Mouse (Mus musculus) left cerebral cortex, adult 9 months (tissue): Measurements from ENCODE around the gene Prpf40b.
A peak's percentile ranks its signal among the peaks of the same experiment; 100 is the strongest.

Source experiments
- DNase-seq, 2 experiments: peaks; one replicate each; pipeline ENCODE4 v3.0.0; 2022; ENCODE audit warnings: low spot score in 2 of 2

Gene Prpf40b

DNA sequence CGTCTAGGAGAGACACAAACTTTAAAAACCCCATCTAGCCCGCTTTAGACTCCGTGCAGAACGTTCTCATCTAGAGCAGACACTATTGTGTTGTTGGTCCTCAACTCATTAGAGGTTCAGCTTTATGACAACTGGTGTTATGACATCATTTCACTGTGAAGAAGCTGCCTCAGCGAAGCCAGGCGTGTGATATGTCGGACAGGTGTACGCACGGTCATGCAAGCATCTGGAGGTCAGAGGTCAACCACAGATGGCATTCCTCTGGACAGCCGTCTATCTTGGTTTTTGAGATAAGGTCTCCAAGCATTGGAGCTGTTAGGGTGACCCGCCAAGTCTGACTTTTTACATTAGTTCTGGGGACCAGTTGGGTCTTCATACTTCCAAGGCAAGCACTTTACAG is 4.3 kb upstream of the Prpf40b start:
- DNase-seq, result no peak

DNA sequence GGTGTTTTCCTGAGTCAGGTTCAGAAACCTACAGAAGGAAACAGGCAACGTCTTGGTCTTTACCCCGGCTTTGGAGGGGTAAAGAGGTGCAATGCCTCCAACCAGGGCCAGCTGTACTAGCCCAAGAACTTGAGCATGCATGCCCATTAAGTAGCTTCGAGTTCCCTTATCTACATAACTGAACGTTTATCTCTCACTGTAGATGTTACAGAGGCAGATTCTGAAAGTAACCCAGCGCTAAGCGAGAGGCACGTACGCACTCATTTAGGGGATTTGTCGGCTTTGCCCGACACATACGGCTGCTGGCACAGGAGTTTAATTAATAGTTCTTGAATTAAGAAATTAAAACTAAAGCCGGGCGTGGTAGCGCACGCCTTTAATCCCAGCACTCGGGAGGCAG is 600 bp upstream of the Prpf40b start:
- no peak for DNase-seq

DNA sequence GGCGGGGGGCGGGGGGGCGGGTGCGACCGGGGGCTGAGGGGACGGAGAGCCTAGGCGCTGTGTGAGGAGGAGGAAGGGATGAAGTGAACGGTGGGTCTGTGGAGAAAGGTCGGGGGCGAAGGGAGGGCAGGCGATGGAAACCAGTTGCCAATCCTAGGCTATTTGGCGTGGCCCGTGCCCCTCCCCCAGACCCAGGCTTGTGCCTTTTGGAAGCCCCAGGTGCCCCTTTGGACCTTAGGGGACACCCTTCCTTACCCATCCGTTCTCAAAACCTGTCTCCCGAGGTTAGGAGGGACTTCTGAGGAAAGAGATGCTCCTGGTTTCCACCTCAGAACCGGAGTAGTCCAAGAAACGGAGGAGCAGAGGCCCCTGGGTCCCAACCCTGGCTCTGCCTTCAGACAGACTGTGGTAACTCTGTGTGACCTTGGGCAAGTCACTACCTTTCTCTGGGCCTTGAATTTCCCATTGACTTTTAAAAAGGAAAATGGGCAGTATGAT is 646 bp downstream of the Prpf40b start, which contains the start of gene Fam186b:
TSS of gene Fam186b (minus strand) at position 405 of the 498 bp plus-strand sequence.
- DNase-seq, result peak in 1 of 2 experiments; percentile 22

DNA sequence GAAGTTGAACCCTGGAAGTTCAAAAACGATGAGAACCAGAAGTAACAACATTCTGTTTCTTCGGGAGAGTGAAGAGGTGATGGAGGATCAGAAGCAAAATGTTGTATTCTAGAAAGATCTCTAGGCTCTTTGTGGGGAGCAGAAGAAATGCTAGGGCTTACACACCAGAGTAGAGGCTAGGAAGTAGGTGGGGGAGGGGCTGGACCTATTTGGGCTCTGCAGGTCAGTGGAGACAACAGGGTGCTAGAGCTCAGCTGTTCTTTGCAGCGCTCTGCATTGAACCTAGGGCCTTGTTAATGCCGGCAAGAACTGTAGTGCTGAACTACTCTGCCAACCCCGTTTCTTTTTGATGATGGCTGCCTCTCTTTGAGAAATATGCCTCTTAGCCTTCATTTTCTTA is 1.3 kb downstream of the Prpf40b start:
- DNase-seq, result no peak

DNA sequence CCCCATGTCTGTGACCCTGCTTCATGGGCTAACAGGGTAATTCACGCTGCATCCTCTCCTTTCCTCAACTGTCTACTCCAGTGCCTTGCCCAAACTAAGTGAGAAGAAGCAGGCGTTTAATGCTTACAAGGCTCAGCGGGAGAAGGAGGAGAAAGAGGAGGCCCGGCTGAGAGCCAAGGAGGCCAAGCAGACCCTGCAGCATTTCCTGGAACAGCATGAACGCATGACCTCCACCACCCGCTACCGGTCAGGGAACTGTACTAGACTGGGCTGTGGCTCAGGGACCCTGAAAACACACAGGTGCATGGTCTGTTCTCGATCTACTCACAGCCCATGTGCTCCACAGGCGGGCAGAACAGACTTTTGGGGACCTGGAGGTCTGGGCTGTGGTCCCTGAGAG is 12.6 kb downstream of the Prpf40b start:
- DNase-seq, result no peak

DNA sequence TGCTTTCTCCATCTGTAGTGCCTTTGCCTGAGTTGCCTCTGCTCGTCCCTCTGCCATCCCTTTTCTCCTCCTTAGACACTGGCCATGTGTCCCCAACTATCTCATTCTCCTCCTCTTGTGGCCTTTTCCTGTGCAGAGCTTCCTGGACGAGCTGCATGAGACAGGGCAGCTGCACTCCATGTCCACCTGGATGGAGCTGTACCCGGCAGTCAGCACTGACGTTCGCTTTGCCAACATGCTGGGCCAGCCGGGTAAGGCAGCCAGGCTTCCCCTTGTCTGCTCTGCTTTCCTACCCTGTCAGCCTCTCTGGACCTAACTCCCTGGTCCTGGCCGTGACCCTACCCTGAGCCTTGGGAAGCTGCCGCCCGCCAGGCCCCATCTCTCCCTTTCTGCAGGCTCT is 14.7 kb downstream of the Prpf40b start:
- no peak for DNase-seq

DNA sequence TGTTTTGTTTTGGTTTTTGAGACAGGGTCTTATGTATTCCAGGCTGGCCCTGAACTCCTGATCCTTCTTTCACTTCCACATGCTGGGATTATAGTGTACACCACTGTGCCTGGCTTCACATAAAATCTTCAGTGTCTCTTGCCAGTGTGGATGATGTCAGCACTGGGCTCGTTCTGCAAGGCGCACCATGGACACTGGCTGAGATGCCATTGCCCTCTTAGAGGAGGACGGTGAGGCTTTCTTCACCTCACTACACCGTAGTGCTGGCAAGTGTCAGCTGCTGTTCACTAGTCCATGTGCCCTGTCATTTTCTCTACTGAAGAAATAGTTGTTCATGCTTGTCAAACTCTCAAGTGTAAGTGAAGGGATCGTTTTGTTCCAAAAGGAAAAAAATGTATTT is 15.7 kb downstream of the Prpf40b start:
- DNase-seq, result no peak

DNA sequence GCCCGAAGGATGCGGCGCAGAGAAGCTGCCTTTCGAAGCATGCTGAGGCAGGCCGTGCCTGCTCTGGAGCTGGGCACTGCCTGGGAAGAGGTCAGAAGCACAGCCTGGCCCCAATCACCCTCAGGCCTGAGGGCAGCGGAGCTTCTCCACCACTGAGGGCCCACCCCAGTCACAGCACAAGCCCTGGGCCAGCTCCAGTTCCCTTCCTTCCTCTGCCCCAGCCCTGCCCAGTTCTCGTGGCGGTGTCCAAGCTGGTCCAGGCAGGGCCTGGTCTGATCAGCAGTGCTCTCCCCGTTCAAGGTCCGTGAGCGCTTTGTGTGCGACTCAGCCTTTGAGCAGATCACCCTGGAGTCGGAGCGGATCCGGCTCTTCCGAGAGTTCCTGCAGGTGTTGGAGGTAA is 20.0 kb downstream of the Prpf40b start:
- no peak for DNase-seq

DNA sequence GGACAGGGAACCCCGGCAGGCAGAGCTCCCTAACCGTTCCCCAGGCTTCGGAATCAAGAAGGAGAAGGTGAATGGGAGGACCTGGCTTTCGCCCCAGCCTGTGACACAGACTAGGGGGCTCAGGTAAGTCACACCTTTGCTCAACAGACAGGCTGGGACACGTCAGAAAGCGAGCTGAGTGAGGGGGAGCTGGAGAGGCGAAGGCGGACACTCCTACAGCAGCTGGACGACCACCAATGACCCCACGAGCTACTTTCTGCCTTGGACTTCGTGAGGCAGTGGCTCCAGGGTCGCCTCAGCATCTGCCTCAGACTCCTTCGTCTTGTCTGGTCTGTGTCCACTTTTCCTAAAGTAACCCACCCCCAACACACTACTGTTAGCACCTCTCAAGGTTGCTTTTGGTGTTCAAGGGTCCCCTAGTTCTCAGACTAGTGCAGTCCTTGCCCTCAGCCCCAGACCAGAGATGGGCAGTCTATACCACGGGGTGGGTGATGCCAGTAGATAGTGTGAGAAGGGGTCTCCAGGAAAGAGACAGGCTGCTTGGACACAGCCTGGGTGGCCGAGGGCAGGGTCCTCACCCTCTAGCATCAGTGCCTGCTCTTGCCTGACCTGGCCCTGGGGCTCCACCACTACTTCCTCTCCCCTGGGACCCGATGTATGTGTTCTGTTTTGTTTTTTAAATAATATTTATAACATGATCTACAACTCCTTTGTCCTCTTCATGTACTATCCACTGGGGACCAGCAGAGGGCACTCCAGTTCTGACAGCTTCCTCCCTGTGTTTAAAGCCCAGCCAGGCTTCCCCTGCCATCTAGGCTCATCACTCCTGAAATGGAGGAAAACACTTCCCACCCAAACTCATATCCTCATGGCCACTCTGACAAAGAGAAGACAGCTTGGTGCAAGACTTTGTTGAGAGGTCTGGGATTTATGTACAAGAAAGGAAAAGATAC is 21.7 kb downstream of the Prpf40b start:
- DNase-seq, result peak; percentile 35 to 86

DNA sequence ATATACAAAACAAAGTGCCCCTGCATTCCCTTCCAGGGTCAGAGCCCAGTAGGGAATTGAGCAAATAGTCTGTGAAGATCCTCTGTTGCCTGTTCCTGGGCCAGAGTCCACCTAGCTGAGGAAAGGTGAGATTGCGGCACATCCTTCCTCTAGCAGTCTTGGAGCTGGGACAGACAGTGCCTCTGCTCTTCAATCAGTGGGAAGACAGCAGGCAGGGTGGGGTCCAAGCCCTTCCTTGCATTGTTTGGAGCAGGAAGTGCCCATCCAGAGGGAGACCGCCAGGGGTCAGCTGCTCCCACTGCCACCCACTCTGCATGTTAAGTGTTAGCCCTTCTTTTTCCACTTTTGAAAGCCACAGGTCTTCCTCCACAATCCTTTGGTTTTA is 22.4 kb downstream of the Prpf40b start:
- DNase-seq, result no peak

DNA sequence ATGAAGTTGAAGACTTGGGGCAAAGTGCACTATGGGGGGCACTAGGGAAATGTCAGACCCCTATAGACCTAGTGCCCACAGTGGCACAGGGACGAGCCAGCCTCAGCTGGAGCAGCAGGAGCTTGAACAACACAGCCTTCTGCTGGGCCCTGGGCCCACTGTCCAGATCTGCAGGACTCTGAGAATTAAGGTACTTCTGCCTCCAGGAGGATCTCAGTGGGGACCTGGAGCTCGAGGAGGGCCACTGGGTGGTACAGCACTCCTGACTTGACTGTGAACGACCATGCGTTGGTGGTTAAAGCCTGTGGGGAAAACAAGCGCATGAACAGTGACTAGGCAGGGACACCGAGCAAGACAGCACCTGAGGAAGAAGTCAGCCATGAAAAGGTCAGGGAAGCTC is 23.2 kb downstream of the Prpf40b start:
- no peak for DNase-seq

DNA sequence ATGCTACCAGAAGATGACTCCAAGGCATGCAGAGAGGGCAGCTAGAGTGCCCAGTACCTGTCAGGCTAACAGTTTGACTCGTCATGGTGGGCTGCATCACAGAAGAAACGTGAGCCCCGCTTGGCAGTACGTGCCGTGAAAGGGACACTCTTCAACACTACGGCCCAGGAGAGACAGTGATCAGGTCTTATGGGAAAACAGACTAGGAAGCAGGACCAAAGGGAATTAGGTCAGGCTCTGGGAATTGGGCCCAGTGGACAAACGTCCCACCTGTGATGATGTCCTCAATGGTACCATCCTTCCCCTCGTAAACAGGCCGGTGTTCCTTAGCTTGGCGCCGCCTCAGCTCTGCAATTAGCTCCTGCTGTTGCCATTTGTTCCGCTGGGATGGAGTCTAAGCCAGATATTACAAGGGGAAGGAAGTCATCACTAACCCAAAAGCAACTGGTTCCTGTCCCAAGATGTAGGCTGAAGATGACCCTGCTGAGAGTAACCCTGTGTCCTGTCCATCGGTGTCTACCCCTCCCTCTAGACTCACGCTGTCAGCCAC is 24.0 kb downstream of the Prpf40b start:
- DNase-seq, result no peak

DNA sequence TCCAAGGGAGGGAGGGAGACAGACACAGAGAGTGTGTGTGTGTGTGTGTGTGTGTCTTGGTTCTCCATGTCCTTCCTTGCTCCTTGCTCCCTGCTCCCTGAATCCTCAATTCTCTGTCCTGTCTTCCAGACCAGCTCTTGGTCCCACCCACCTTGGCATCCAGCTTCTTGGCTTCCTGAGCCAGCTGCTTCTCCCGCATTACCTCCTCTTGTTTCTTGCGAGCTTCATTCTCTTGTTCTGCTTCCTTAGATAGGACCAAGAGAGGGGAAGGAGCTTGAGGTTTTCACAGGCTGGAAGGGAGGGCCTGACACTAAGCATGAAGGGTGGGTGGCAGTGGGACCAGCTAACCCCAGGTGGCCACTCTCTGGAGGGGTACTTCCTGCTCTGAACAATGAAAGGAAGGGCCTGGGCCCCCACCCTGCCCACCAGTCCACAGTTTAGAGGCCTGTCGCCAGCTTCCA is 24.6 kb downstream of the Prpf40b start:
- DNase-seq, result no peak

DNA sequence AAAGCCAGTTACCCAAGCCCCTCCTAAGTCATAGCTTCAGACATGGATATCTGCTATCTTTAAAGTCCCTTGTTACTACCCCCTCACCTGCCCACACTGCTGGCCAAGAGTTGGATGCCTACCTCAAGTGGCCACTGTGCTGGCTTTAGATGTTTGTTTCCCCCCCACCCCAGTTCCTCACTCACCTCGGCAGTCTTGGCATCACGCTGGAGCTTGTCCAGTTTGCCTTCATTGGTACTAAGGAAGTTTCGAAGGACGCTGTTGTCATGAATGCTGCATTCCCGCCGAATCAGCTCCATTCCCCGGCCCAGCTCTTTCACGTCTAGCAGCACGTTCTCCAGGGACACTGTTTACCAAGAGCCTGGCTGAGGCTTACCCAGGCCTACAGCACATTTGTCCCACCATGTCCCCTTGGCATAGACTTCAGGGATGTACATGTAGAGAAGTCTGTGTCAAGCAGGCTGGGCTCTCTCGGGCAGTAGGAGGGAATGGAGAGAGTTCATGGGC is 25.3 kb downstream of the Prpf40b start:
- no peak for DNase-seq

DNA sequence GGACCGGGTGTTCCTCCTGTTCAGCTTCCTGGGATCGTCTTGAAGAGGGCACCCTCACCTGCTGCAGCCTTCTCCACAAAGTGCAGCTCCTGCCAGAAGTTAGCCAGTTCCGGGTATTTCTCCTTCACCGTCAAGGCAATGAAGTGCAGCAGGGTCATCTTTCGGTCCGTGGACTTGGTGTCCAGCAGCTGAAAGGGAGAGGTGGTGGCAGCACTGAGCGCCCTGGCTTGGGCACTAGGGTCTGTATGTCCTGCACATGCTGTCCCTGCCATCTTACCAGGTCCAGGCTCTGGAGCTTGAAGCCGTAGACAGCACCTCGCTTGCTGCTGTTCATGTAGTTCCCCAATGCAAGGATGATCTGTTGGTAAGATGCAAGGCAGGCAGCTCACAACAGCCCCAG is 26.1 kb downstream of the Prpf40b start:
- no peak for DNase-seq

DNA sequence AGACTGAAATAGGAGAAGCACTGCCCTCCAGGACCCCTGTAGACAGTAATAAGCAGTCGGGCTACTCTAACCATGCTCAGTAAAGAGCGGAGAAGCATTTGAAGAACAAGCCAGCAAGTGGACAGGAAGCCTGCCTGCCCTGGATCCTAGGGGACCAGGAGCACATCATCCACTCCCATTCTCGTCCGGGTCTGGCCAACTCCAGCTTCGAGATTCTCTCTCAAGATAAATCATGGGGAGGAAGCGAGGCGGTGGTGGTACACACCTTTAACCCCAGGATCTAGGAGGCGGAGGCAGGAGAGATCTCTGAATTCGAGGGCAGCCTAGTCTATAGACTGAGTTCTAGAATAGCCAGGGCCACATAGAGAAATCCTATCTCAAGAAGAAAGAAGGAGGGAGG is 29.3 kb downstream of the Prpf40b start:
- DNase-seq, result no peak

DNA sequence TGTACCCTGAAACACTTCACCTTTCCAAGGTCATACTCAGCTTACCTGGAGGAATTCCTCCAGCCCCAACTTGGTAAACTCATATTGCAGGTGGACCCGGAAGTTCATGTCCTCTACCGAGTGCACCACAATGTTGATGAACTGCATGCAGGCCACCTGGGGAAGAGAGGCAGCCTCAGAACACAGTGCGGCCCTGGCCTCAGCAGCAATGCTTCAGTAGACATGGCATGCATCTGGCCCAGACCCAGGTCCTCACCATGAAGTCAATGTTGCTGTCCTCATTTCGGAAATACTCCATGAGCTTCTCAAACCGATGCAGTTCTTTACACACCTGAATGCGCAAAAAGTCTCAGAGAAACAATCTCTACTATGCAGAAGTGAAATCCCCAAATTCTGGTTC is 30.7 kb downstream of the Prpf40b start:
- no peak for DNase-seq

DNA sequence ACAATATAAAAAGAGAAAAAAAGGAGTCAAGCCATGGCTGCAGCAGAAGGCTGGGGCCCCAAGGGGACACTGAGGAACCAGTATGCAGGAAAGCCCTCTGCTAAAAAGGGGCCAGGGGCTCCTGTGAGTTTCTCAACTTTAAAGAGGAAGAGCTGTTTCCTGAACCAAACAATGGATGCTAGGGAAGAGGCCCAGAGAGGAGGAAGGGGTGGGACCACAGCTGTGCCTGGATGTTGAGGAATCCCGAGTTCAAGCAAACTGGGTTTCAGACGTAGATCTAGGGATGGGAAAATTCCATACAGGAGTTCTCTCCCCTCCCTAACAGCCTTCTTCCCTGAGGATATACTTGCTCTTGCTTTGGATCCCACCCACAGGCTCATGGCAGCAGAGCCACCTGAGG is 31.5 kb downstream of the Prpf40b start:
- no peak for DNase-seq

DNA sequence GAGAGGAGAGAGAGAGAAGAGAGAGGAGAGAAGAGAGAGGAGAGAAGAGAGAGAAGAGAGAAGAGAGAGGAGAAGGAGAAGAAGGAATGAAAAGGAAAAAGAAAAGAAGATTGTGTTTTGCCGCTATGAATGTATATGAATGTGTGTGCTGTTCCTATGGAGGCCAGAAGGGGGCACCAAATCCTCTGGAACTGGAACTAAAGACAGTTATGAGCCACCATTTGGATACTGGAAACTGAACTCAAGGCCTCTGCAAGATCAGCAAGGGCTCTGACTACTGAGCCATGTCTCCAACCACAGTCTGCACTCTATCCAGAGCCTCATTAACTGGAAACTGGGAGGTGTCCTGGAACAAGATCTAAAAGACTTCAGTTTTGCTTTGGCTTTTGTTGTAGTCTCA is 32.1 kb downstream of the Prpf40b start:
- no peak for DNase-seq

DNA sequence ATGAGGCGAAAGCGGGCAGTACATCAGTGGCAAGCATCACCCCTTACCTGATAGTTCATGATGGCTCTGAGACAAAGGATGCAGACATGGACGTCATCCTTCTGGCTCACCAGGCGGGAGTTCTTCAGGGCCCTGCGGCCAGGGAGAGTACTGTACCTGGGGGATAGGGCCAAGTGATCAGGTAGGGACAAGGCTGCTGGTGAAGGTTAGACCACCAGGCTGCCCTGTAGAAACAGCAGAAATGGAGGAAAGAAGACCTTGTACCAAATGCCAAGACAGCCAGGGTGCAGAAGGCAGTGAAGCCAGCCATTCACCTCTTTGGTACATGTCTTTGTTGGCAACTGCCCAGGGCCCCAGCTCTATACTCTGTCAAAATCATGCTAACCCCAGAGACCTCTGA is 33.1 kb downstream of the Prpf40b start:
- no peak for DNase-seq

DNA sequence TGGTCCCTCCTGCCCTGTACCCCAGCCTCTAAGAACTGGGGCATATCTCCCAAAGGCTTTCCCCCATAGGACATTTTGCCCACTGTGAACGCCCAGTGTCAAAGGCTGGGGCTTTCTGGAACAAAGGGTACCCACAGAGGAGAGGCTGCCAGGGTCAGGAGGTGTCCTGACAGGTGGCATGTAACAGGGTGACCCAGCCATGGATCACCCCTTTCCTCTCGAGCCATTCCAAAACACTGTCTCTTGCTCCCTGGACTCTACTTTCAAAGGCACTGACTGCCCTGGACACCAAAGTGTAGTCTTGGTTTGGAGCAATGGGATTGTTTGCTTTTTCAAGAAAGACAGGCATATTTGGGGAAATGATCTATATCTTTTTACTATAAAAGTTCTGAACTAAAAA is 35.4 kb downstream of the Prpf40b start:
- DNase-seq, result no peak

DNA sequence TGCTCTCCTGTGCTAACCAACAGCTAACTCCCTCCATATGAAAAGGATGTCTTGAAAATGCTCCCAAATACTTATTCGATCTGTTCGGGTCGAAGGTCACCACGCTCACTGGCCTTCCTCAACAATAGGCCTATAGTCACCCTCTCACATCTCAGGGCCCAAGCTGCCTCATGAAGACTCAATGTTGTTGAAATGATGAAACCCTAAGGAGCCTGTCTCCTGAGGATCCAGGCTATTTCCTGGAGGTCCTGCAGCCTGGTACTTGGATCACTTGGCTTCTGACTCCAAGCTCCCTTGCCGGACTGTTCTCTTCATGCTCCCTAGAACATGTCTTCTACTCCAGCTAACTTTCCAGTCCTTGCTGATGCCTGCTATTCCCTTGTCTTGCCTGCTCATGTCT is 36.5 kb downstream of the Prpf40b start:
- DNase-seq, result no peak

DNA sequence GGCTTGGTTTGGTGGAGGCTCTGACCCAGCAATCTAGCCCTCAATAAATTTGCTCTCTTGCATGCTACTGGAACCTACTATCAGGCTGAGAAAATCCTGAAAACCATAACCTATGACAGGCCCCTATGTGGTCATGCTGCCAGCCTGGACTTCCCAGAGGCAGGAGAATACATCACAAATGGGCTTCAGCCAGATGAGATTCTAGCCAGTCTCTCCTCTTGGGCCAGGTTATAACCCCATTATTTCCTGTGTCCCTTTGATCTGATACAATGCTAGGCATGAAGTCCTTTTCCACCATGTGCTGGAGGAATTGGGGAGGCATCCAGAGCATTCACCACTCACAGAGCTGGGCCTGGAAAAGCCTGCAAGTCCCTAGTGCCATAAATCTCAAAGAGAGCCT is 37.2 kb downstream of the Prpf40b start:
- DNase-seq, result no peak
